Mouse (Mus musculus) cortical plate, adult 2 months (tissue): ENCODE data around the gene Agrn. TPM values are rescaled to one million over a fixed set of nuclear protein-coding genes. Genes with fewer than 3 reads are reported as not detected.
A peak's percentile ranks its signal among the peaks of the same experiment; 100 is the strongest.

Experiments used
- H3K27ac ChIP-seq: fragments of 200-500 bp; 2 replicates; pipeline ENCODE4 v1.5.1; 2012; ENCODE audit warnings: low read length, control low read depth, inconsistent platforms; ENCODE audit not compliant: insufficient read depth
- H3K4me1 ChIP-seq: fragments of 200-500 bp; 2 replicates; pipeline ENCODE4 v1.6.1; 2011; ENCODE audit warnings: low read length; ENCODE audit not compliant: control insufficient read depth, insufficient read depth
- H3K4me3 ChIP-seq: fragments of 200-500 bp; 2 replicates; pipeline ENCODE4 v1.5.1; 2011; ENCODE audit warnings: mild to moderate bottlenecking, low read length, control low read depth; ENCODE audit not compliant: insufficient read depth
- CTCF ChIP-seq: fragments of 200-500 bp; IDR thresholded peaks from 2 replicates; pipeline ENCODE4 v1.5.1; 2011; ENCODE audit warnings: mild to moderate bottlenecking, control low read depth, low read length; ENCODE audit not compliant: insufficient read depth; ENCODE audit errors: extremely low read depth
- POLR2A ChIP-seq: fragments of 200-500 bp; IDR thresholded peaks from 2 replicates; pipeline ENCODE4 v1.6.1; 2011; ENCODE audit warnings: mild to moderate bottlenecking, low read length, control low read depth; ENCODE audit not compliant: insufficient read depth; ENCODE audit errors: extremely low read depth
- polyA plus RNA-seq: library from polyadenylated mRNA; depleted of rRNA; stranded (reverse); fragments of >200 nt; gene quantifications from 2 replicates; pipeline ENCODE4 v1.2.3, GENCODE M21; 2012

Gene Agrn
- polyA plus RNA-seq, 1 experiment = 186 TPM

- TF ChIP-seq CTCF (no peak), POLR2A (no peak)
These were observed 6.3 kb upstream of the Agrn start for GRCm38 (mm10) chr4:156203413-156204131.

GRCm38 (mm10) chr4:156203001-156203412, 5.7 kb upstream of the Agrn start, which contains the start of gene AW011738:
Gene AW011738 (plus strand): TSS chr4:156203304.
- TF ChIP-seq CTCF (no peak), POLR2A (0 out of 2 replicates have a peak, but pooled peaks have one; percentile 34)
- no peak within 1 kb of the TSS for H3K27ac ChIP-seq
- H3K4me3 ChIP-seq = peak within 1 kb of the TSS; percentile 52
- no peaks in the 10 kb centered on the region; the same call in 1 of the 2 replicates for H3K4me1 ChIP-seq

More at GRCm38 (mm10) chr4:156203413-156204131, 6.3 kb upstream of the Agrn start:
- no peaks in the 10 kb centered on the region; the same call in 1 of the 2 replicates for H3K4me1 ChIP-seq
- no peak overlapping the region for H3K27ac ChIP-seq
- H3K4me3 ChIP-seq = peak overlapping the region; percentile 52

- peak overlapping the region; percentile 52 for H3K4me3 ChIP-seq
- no peak for TF ChIP-seq POLR2A
- TF ChIP-seq CTCF = no peak
These were observed 5.2 kb upstream of the Agrn start for GRCm38 (mm10) chr4:156202462-156202893.

GRCm38 (mm10) chr4:156200623-156201475, 3.6 kb upstream of the Agrn start, which contains the start of gene Isg15:
Gene Isg15 (minus strand): TSS chr4:156200818.
- TF ChIP-seq CTCF = no peak
- peak; percentile 38; the same call in 1 of the 2 replicates for TF ChIP-seq POLR2A
- H3K27ac ChIP-seq = peak within 1 kb of the TSS; percentile 35; the same call in 1 of the 2 replicates
- no peaks in the 10 kb centered on the region; the same call in 1 of the 2 replicates for H3K4me1 ChIP-seq
- H3K4me3 ChIP-seq = peak within 1 kb of the TSS; percentile 8; the same call in 1 of the 2 replicates

More at GRCm38 (mm10) chr4:156202462-156202893, 5.2 kb upstream of the Agrn start:
- Histone ChIP-seq H3K4me1 (no peaks in the 10 kb centered on the region; the same call in 1 of the 2 replicates), H3K27ac (no peak overlapping the region)

- peak overlapping the region; percentile 60; the same call in 1 of the 2 replicates for H3K27ac ChIP-seq
- TF ChIP-seq CTCF (no peak), POLR2A (no peak)
- no peaks in the 10 kb centered on the region; the same call in 1 of the 2 replicates for H3K4me1 ChIP-seq
These were observed 529 bp upstream of the Agrn start for GRCm38 (mm10) chr4:156197829-156198205.

GRCm38 (mm10) chr4:156195927-156196870, 1.1 kb downstream of the Agrn start:
- H3K4me3 ChIP-seq = peak overlapping the region; percentile 48
- no peaks in the 10 kb centered on the region; the same call in 1 of the 2 replicates for H3K4me1 ChIP-seq
- no peak overlapping the region for H3K27ac ChIP-seq
- no peak for TF ChIP-seq POLR2A
- TF ChIP-seq CTCF = no peak

More at GRCm38 (mm10) chr4:156197829-156198205, 529 bp upstream of the Agrn start:
- peak overlapping the region; percentile 48 for H3K4me3 ChIP-seq

- Histone ChIP-seq H3K27ac (no peak overlapping the region), H3K4me1 (no peaks in the 10 kb centered on the region), H3K4me3 (no peak overlapping the region)
- TF ChIP-seq POLR2A (no peak), CTCF (no peak)
These were observed 2.9 kb downstream of the Agrn start for GRCm38 (mm10) chr4:156194346-156194745.

GRCm38 (mm10) chr4:156193906-156194305, 3.4 kb downstream of the Agrn start:
- Histone ChIP-seq H3K27ac (no peak overlapping the region), H3K4me3 (no peak overlapping the region), H3K4me1 (peaks cover 1% of the 10 kb centered on the region; the same call in 1 of the 2 replicates)
- no peak for TF ChIP-seq POLR2A
- no peak for TF ChIP-seq CTCF
